Mouse (Mus musculus): ENCODE measurements around the gene Ifna5. TPM values are rescaled to one million over a fixed set of nuclear protein-coding genes. Genes with fewer than 3 reads are reported as not detected.
"Not testable (repeated sequence)": the region's sequence is repeated elsewhere in the genome, so short reads cannot be mapped to it uniquely, and the experiment has no call there.

Gene Ifna5
- total RNA-seq (2014; fragmentation: Nextera tagmentation): not detected in 2 replicates
- total RNA-seq (2017): not detected in 2 replicates
- not detected in 2 replicates for polyA plus RNA-seq (2012)

GRCm38 (mm10) chr4:88835225-88835624 lies at the start of gene Ifna5:
Ifna5 (plus strand) TSS chr4:88835525.
- H3K4me3 ChIP-seq (ENCODE audit: low read depth, low read length); H3K9me3 ChIP-seq (replicated peaks); H3K4me1 ChIP-seq (ENCODE audit: insufficient read depth, low read depth, low read length); H3K27me3 ChIP-seq (ENCODE audit: insufficient read depth, low read length); ATAC-seq (ENCODE audit: extremely low read depth, insufficient number of reproducible peaks, low FRiP score, poor library complexity, severe bottlenecking); DNase-seq (ENCODE audit: low spot score); H3K36me3 ChIP-seq (replicated peaks): not testable (repeated sequence)

- not testable (repeated sequence) for DNase-seq (ENCODE audit: low spot score); H3K27me3 ChIP-seq (ENCODE audit: insufficient read depth, low read length); ATAC-seq (ENCODE audit: extremely low read depth, insufficient number of reproducible peaks, low FRiP score, poor library complexity, severe bottlenecking); H3K4me3 ChIP-seq (ENCODE audit: low read depth, low read length); H3K9me3 ChIP-seq (replicated peaks); H3K36me3 ChIP-seq (replicated peaks); H3K4me1 ChIP-seq (ENCODE audit: insufficient read depth, low read depth, low read length)
These were observed 46.9 kb upstream of the Ifna5 start, which contains the start of gene Gm13277 for GRCm38 (mm10) chr4:88788402-88788801. Gm13277 (plus strand) TSS chr4:88788632.

GRCm38 (mm10) chr4:88791250-88791649 lies 44.1 kb upstream of the Ifna5 start, which contains the start of gene Gm13278:
Gm13278 (plus strand) TSS chr4:88791550.
- not testable (repeated sequence) for H3K9me3 ChIP-seq (replicated peaks); H3K4me1 ChIP-seq (ENCODE audit: insufficient read depth, low read depth, low read length); DNase-seq (ENCODE audit: low spot score); H3K36me3 ChIP-seq (replicated peaks); ATAC-seq (ENCODE audit: extremely low read depth, insufficient number of reproducible peaks, low FRiP score, poor library complexity, severe bottlenecking); H3K4me3 ChIP-seq (ENCODE audit: low read depth, low read length); H3K27me3 ChIP-seq (ENCODE audit: insufficient read depth, low read length)

GRCm38 (mm10) chr4:88793936-88794675 lies 41.2 kb upstream of the Ifna5 start, which contains the start of gene Gm13275:
Gm13275 (plus strand) TSS chr4:88794487.
- not testable (repeated sequence) for H3K4me3 ChIP-seq (ENCODE audit: low read depth, low read length); DNase-seq (ENCODE audit: low spot score); ATAC-seq (ENCODE audit: extremely low read depth, insufficient number of reproducible peaks, low FRiP score, poor library complexity, severe bottlenecking); H3K36me3 ChIP-seq (replicated peaks); H3K9me3 ChIP-seq (replicated peaks); H3K4me1 ChIP-seq (ENCODE audit: insufficient read depth, low read depth, low read length); H3K27me3 ChIP-seq (ENCODE audit: insufficient read depth, low read length)

GRCm38 (mm10) chr4:88797097-88797496 lies 38.2 kb upstream of the Ifna5 start, which contains the start of gene Gm13279:
Gm13279 (plus strand) TSS chr4:88797397.
- not testable (repeated sequence) for H3K27me3 ChIP-seq (ENCODE audit: insufficient read depth, low read length); H3K4me1 ChIP-seq (ENCODE audit: insufficient read depth, low read depth, low read length); DNase-seq (ENCODE audit: low spot score); H3K4me3 ChIP-seq (ENCODE audit: low read depth, low read length); H3K36me3 ChIP-seq (replicated peaks); H3K9me3 ChIP-seq (replicated peaks); ATAC-seq (ENCODE audit: extremely low read depth, insufficient number of reproducible peaks, low FRiP score, poor library complexity, severe bottlenecking)

GRCm38 (mm10) chr4:88799365-88799764 lies 36.0 kb upstream of the Ifna5 start, which contains the start of gene Gm13285:
Gm13285 (plus strand) TSS chr4:88799665.
- H3K27me3 ChIP-seq (ENCODE audit: insufficient read depth, low read length); ATAC-seq (ENCODE audit: extremely low read depth, insufficient number of reproducible peaks, low FRiP score, poor library complexity, severe bottlenecking); H3K9me3 ChIP-seq (replicated peaks); H3K4me3 ChIP-seq (ENCODE audit: low read depth, low read length); DNase-seq (ENCODE audit: low spot score); H3K4me1 ChIP-seq (ENCODE audit: insufficient read depth, low read depth, low read length); H3K36me3 ChIP-seq (replicated peaks): not testable (repeated sequence)

- not testable (repeated sequence) for H3K4me3 ChIP-seq (ENCODE audit: low read depth, low read length); DNase-seq (ENCODE audit: low spot score); H3K9me3 ChIP-seq (replicated peaks); H3K36me3 ChIP-seq (replicated peaks); H3K27me3 ChIP-seq (ENCODE audit: insufficient read depth, low read length); H3K4me1 ChIP-seq (ENCODE audit: insufficient read depth, low read depth, low read length); ATAC-seq (ENCODE audit: extremely low read depth, insufficient number of reproducible peaks, low FRiP score, poor library complexity, severe bottlenecking)
These were observed 32.4 kb upstream of the Ifna5 start, which contains the start of gene Gm13287 for GRCm38 (mm10) chr4:88802954-88803353. Gm13287 (plus strand) TSS chr4:88803254.

GRCm38 (mm10) chr4:88805231-88805630 lies 30.1 kb upstream of the Ifna5 start, which contains the start of gene Gm13288:
Gm13288 (plus strand) TSS chr4:88805531.
- not testable (repeated sequence) for H3K4me1 ChIP-seq (ENCODE audit: insufficient read depth, low read depth, low read length); H3K9me3 ChIP-seq (replicated peaks); DNase-seq (ENCODE audit: low spot score); H3K36me3 ChIP-seq (replicated peaks); ATAC-seq (ENCODE audit: extremely low read depth, insufficient number of reproducible peaks, low FRiP score, poor library complexity, severe bottlenecking); H3K27me3 ChIP-seq (ENCODE audit: insufficient read depth, low read length); H3K4me3 ChIP-seq (ENCODE audit: low read depth, low read length)

GRCm38 (mm10) chr4:88805761-88806160 lies 29.6 kb upstream of the Ifna5 start:
- H3K4me3 ChIP-seq (ENCODE audit: low read depth, low read length); H3K27me3 ChIP-seq (ENCODE audit: insufficient read depth, low read length); ATAC-seq (ENCODE audit: extremely low read depth, insufficient number of reproducible peaks, low FRiP score, poor library complexity, severe bottlenecking); H3K4me1 ChIP-seq (ENCODE audit: insufficient read depth, low read depth, low read length); H3K9me3 ChIP-seq (replicated peaks); H3K36me3 ChIP-seq (replicated peaks); DNase-seq (ENCODE audit: low spot score): not testable (repeated sequence)

All from G1E (cell line).